Mouse (Mus musculus): ENCODE data around the gene Fut4.

Fut4 gene

DNA sequence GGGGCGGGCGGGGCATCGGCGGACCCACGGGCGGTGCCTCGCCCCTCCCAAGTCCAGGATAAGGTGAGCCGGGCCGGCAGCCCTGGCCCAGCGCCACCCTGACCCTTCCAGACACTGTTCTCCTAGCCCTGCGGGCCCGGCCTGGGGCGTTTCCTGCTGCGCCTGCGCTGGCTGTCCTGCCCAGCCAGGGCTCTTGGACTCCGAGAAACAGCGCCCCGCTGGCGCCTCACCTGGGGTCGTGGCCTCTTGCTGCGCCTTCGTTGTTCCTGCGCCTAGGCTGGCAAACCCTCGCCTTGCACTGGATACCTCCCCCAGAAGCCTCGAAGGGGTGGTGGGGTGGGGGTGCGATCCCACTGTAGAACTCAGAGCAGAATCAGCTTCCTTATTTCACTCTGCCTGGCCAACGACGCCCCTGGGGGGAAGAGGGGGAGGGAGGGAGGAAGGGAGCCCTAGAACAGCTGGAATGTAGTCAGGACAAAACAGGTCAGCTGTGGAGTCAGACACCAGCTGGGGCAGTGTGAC is at the start of gene Fut4:
Gene Fut4 (minus strand): TSS at position 393 of the 522 bp plus-strand sequence.
- peak; percentile 13 for DNase-seq (ENCODE audit: low read depth)

GRCm38 (mm10) chr9:14787356-14787755 is 35.2 kb upstream of the Fut4 start:
- DNase-seq (ENCODE audit: low read depth): no peak

DNA sequence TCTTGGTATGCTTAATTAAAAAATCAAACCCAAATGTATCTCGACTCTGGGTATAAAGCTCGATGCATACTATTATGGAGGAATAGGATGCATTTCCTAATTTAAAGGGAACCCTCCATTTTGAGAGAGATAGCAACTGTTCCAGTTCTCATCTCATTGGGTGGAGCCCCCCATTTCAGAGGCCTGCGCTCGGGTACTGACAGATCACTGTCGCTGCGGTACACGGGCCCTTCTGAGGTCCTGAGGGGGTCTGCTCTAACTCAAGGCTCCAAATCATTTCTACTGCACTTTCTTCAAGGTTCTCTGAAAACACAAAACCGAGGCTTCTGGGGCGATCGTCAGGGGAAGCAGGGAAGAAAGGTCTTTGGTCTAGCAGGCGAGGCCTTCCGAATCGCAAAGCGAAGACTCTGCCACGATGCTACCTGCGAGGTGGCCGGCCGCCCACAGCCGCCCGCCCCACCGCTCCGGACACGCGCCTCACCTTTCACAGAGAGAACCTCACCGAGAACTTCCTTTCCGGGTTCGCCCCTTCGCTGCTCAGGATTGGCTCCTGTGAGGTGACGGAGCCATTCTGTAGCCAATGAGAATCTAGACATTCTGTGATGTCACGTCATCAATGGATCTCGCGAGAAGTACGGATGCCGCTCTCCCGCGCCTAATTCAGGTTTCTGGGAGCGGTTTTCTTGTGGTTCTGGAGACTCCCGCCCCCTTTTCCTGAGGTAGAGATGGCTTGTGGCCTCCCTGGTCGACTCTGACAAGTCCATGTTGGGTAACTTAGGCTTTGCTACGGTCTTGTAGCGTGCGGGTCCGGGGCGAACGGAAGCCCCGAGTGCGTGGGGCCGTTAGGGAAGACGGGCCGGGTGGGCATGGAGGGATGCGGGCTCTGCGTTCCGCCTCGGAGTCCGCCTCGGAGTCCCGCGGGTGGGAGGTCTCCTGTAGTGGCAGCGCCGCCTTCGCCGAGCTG is 32.1 kb upstream of the Fut4 start, which contains the start of the genes Mre11a and Ankrd49:
Gene Mre11a (plus strand): TSS at position 616 of the 964 bp plus-strand sequence.
Gene Ankrd49 (minus strand): TSS at position 818 of the 964 bp plus-strand sequence.
- peak; percentile 97 for DNase-seq (ENCODE audit: low read depth)

GRCm38 (mm10) chr9:14778341-14778740 is 26.1 kb upstream of the Fut4 start:
- DNase-seq (ENCODE audit: low read depth): no peak

DNA sequence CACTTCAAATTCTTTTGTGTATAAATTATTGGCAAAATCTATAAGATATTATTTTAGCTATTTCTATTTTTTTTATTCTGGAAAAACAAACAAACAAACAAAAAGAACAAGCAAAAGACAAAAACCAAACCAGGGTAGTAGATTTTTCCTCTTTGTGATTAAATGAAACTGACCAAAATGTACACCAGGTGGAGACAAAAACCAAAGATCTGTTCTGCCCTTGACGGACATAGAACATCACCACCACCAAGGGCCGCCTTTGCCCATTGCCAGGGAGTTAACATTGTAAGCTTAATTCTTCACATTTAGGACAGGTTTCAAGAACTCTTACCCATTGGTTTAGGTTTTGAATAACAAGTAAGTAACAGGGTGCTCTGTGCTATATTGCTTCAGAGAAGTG is 21.6 kb upstream of the Fut4 start:
- peak; percentile 49 for DNase-seq (ENCODE audit: low read depth)

- no peak for DNase-seq (ENCODE audit: low read depth)
These were observed 19.9 kb upstream of the Fut4 start for GRCm38 (mm10) chr9:14772074-14772473.

- no peak for DNase-seq (ENCODE audit: low read depth)
These were observed 18.7 kb upstream of the Fut4 start, which contains the start of gene 1700012B09Rik for GRCm38 (mm10) chr9:14770803-14771471. Gene 1700012B09Rik, minus strand, starts transcription at chr9:14771030.

DNA sequence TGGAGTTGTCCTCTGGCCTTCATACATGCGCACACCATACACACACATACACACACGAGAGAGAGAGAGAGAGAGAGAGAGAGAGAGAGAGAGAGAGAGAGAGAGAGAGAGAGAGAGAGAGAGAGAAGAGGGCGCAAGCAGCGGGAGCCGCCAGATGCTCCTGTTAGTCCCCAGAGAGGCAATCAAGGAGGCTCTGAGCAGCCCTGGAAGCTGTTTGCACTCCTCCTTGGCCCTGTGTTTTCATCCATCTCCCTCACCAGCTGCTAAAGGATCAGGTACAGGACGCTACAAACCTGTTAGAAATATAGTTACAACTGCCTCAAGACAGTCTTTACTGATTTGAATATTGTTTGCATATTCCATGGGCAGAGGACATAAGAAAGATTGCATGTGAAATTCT is 17.6 kb upstream of the Fut4 start:
- no peak for DNase-seq (ENCODE audit: low read depth)

DNA sequence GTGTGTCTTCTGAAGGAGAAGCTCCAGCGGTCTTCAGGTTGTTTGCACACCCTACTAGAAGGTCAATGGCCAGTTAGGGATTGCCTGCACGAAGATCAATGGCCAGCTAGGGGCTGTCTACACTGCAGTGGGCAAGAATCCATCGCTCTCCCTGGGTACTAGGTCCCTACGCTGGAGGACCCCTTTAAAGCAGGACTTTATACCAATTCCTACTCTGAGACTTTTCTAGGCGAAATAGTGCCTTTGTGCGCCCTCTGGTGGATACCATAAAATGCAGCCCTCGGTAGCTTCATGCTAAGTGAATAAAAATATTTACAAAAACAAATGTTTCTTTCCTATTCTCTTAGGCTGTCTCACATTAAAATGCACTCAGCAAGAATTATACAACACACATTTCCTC is 12.6 kb upstream of the Fut4 start:
- peak; percentile 58 for DNase-seq (ENCODE audit: low read depth)

- no peak for DNase-seq (ENCODE audit: low read depth)
These were observed 7.1 kb upstream of the Fut4 start for GRCm38 (mm10) chr9:14759261-14759660.

GRCm38 (mm10) chr9:14758590-14758989 is 6.4 kb upstream of the Fut4 start:
- no peak for DNase-seq (ENCODE audit: low read depth)

DNA sequence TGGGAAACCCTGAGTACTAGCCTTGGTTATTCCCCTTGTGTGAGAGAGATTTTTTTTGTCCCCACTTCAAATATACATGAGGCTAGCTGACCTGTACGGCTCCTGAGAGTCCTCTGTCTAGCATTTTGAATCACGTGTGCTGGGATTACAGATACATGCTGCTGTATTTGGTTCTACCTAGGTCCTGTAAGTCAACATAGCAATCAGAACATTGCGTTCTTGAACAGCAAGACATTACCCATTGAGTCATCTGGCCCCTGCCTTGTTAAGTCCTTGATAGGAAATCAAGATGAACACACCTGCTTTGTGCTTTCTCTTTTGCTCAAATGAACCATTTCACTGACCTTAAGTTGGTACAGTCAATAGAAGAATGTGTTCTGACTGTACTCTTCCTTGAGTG is 2.3 kb upstream of the Fut4 start:
- no peak for DNase-seq (ENCODE audit: low read depth)

DNA sequence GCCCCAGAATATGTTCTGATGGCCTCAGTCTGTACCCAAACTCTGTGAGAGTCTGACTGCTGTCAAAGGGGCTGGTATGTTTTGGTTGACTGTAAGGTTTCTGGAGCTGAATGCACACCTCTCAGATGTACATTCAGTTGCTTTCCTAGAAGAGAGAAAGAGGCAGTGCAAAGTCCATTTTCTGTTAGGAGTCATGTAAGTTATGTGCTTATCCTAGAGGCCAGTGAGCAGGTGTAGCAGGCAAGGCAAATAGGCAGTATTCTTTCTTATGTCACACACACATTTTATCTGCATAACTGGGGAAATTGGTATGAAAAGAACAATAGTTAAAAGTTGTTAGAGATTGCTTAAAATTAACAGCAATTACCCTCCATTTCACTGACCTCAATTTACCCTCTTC is 1.8 kb upstream of the Fut4 start:
- no peak for DNase-seq (ENCODE audit: low read depth)

DNA sequence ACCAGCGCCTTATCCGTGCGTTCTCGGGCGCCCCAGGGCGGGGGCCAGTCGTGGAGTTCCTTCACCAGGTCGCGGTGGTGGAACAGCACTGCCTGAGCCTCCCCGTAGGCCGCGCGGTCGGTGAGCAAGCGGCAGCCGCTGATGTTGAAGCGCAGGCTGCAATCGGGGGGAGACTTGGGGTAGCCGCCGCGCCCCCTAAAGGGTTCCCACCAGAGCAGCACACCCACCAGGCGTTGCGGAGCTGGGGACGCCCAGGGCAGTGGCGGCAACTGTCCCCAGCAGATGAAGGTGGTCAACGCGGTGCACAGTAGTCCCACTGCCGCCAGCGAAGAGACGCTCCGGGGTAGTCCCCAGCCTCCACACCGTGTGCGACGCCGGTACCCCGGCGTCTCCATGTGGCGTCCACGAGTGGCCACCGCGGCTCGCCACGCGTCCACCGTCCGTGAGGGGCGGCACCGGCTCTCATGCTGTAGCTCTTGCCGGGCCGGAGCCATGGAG is 641 bp downstream of the Fut4 start:
- DNase-seq (ENCODE audit: low read depth): no peak

DNA sequence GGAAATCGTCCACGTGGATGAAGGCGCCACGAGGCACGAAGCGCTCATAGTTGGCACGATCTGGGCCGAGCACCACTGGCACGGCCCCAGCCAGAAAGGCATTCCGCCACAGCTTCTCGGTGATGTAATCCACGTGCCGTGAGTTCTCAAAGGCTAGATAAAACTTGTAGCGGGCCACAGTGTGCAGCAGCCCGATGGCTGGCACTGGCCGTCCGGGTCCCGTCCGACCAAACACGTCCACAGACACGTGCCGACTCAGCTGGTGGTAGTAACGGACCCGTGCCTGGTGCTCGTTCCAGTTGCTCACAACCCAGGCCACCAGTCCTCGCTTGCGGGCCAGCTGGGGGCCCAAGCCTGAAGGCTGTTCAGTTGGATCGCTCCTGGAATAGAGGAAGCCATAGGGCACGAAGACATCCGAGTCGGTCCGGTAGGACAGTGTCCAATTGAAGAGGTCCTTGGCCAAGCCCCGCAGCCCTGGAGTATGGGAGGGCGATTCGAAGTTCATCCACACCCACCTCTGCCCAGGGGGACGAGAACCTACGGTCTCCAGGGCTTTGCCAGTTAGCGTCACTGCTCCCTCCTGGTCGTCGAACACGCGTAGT is 1.2 kb downstream of the Fut4 start:
- DNase-seq (ENCODE audit: low read depth): no peak

DNA sequence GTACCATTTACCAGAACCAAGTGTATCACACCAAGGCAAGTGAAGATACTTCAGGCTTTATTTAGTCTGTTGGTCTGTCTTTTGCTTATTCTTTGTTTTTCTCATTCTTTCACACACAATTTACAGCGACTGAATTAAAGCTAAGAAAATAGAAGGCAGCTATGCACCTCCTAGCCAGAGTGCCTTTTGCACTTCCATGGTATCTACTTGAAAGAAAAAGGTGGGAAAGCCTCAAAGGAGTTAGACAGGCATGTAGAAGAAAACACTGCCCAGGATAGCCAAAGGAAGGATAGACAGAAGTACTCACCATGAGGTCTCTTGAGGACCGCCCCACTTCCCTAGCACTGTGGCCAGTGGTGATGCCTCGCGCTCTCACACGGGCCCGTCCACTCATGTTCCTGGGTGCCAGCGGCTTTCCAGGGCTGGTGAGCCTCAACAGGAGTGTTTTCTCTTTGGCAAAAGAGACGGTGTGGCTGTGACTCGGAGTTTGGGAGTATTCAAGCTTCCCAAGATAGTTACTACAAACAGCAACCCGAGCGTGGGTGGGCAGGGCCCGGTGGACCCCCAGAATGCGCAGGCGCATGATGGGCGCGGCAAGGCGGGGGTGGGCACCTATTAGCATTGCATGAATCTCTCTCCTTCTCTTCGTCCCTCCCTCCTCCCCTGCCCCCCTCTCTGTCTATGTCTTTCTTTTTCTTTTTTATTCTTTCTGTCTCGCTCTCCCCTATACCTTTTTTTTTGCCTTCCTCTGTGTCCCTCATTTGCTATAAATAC is 11.9 kb downstream of the Fut4 start, which contains the start of gene Piwil4:
Gene Piwil4 (minus strand): TSS at position 583 of the 774 bp plus-strand sequence.
- no peak for DNase-seq (ENCODE audit: low read depth)

- no peak for DNase-seq (ENCODE audit: low read depth)
These were observed 12.6 kb downstream of the Fut4 start for GRCm38 (mm10) chr9:14739498-14740150.

GRCm38 (mm10) chr9:14730941-14731541 is 21.2 kb downstream of the Fut4 start:
- no peak for DNase-seq (ENCODE audit: low read depth)

DNA sequence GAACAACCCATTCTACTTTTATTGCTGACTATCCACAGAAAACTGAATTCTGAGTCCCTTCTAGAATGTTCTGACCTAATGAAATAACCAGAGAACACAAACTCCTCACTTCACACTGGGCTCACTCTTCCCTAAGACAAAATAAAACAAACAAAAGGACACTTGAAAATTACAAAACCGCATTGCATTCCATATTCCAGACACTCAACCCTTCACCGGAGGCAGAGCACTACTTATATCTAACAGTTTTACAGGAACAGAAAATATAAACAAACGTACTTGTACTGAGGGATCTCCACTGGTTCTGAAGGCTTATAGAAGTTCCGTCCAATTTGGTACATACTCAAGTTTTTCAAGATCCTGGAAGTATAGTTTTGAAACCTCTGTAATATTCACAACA is 23.8 kb downstream of the Fut4 start:
- DNase-seq (ENCODE audit: low read depth): no peak

GRCm38 (mm10) chr9:14726629-14727028 is 25.6 kb downstream of the Fut4 start:
- DNase-seq (ENCODE audit: low read depth): no peak
